ENCODE assay signal across 12 mouse cellular contexts in the genomic region with DNA sequence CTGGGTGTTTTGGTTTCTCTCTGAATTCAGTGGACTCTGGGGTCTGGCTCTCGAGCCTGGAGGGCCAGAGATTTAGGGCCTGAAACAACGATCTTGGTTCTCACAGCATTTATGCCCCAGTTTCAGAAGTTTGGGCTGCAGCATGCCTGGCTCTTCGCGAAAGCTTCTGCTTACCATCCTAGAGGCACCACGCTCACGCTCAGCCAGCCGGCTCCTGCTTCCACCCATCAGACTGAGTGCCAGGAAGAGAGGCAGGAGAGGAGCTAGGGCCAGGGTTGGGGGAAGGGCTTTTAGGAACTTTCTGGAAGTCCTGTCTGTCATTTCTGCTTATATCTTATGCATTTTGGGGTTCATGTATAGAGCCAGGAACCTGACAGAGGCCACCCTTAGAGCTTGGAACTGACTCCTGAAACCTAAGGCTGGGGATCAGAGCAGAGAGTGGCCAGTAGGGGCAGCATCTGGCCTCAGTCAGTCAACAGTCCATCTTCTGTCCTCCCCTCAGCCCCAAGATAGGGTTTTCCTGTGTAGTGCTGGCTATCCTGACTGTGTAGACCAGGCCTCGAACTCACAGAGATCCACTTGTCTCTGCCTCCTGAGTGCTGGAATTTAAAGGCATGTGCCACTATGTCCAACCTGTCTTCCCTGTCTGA.
DNase-seq lines count a peak whose midpoint lies in the region; ATAC-seq and TF ChIP-seq lines count a peak whose summit lies in the region.
"Had no signal": no experiment of that assay in that cellular context is flagged by ENCODE, and none has a peak within 500 bp of the region (broad histone marks: within the 10 kb centered on the region; RNA-seq: fewer than 3 reads in every experiment).

No protein-coding gene starts in this region.

- no peak for TF ChIP-seq EP300 in ES-Bruce4 (IDR thresholded peaks at IDR 0.05; ENCODE audit: insufficient read depth, low read depth, low read length)

- no peak for DNase-seq in forebrain, postnatal 0 days
- no peak for DNase-seq in forebrain, embryonic 10.5 days (ENCODE audit: extremely low spot score, low spot score)
- no peak for DNase-seq in liver, adult 2 months (ENCODE audit: extremely low read depth, low read depth, low spot score)
- DNase-seq in B cell, adult 2 months: no peak
- DNase-seq in gastrocnemius, postnatal 14 days: no peak
- DNase-seq: adrenal gland, postnatal 10 days; thymus, adult 18-20 months had no signal

- H3K27ac ChIP-seq in forebrain, postnatal 0 days (ENCODE audit: low read depth, low read length): no peak overlapping the region
- H3K27ac ChIP-seq in forebrain, embryonic 10.5 days: no peak overlapping the region
- H3K27ac ChIP-seq in liver, adult 2 months (replicated peaks; ENCODE audit: insufficient read depth, low read depth, low read length): no peak overlapping the region
- no peak overlapping the region for H3K27ac ChIP-seq in liver, embryonic 12.5 days
- H3K27ac ChIP-seq in ES-Bruce4 (ENCODE audit: insufficient read depth, low read length): no peak overlapping the region
- H3K27ac ChIP-seq: limb, embryonic 12.5 days had no signal

- H3K27me3 ChIP-seq in forebrain, postnatal 0 days (ENCODE audit: insufficient read depth, low read length): no peaks in the 10 kb centered on the region
- H3K27me3 ChIP-seq in forebrain, embryonic 10.5 days (ENCODE audit: poor library complexity, severe bottlenecking): peaks cover 44% of the 10 kb centered on the region
- H3K27me3 ChIP-seq in liver, adult 2 months (ENCODE audit: control insufficient read depth, insufficient read depth, low read length): peaks cover 10% of the 10 kb centered on the region
- H3K27me3 ChIP-seq in liver, embryonic 12.5 days (replicated peaks): peaks cover 63% of the 10 kb centered on the region
- H3K27me3 ChIP-seq in ES-Bruce4 (ENCODE audit: control insufficient read depth, insufficient read depth, low read length, poor library complexity, severe bottlenecking): no peaks in the 10 kb centered on the region

- no peak for ATAC-seq in forebrain, postnatal 0 days
- ATAC-seq in liver, embryonic 12.5 days: no peak
- ATAC-seq in megakaryocyte-erythroid progenitor cell, adult 5-6 weeks (replicated peaks; ENCODE audit: low FRiP score, low TSS enrichment, poor library complexity, severe bottlenecking): 0 out of 2 replicates have a peak, but pooled peaks have one; percentile 47

- H3K4me2 ChIP-seq in forebrain, postnatal 0 days (ENCODE audit: low read depth): no peak overlapping the region
- no peak overlapping the region for H3K4me2 ChIP-seq in liver, embryonic 12.5 days
- H3K4me2 ChIP-seq: limb, embryonic 12.5 days; midbrain, embryonic 11.5 days had no signal

- no peak overlapping the region for H3K9ac ChIP-seq in forebrain, postnatal 0 days
- no peak overlapping the region for H3K9ac ChIP-seq in liver, adult 2 months (ENCODE audit: low read depth, low read length)
- H3K9ac ChIP-seq in liver, embryonic 12.5 days: no peak overlapping the region
- H3K9ac ChIP-seq in ES-Bruce4 (ENCODE audit: low read depth, poor library complexity, severe bottlenecking): no peak overlapping the region
- H3K9ac ChIP-seq: limb, embryonic 12.5 days had no signal

- H3K79me2 ChIP-seq in liver, adult 2 months (ENCODE audit: control insufficient read depth, insufficient read depth, low read length): no peaks in the 10 kb centered on the region

- intact Hi-C loops in gastrocnemius, postnatal 14 days (cut with DNase I; ENCODE audit: low total_unique reads): no loop called here

- H3K4me3 ChIP-seq in forebrain, postnatal 0 days (ENCODE audit: low read depth, low read length): no peak overlapping the region
- H3K4me3 ChIP-seq in forebrain, embryonic 10.5 days: no peak overlapping the region
- H3K4me3 ChIP-seq in liver, adult 2 months (ENCODE audit: insufficient read depth, low read depth, low read length): no peak overlapping the region
- no peak overlapping the region for H3K4me3 ChIP-seq in liver, embryonic 12.5 days
- H3K4me3 ChIP-seq in ES-Bruce4 (ENCODE audit: low read depth, low read length): no peak overlapping the region
- H3K4me3 ChIP-seq: limb, embryonic 12.5 days had no signal

- no peaks in the 10 kb centered on the region for H3K4me1 ChIP-seq in forebrain, postnatal 0 days (ENCODE audit: insufficient read depth)
- H3K4me1 ChIP-seq in forebrain, embryonic 10.5 days: peaks cover 28% of the 10 kb centered on the region
- H3K4me1 ChIP-seq in liver, adult 2 months (ENCODE audit: control insufficient read depth, insufficient read depth, low read length): no peaks in the 10 kb centered on the region
- H3K4me1 ChIP-seq in liver, embryonic 12.5 days: peaks cover 14% of the 10 kb centered on the region
- no peaks in the 10 kb centered on the region for H3K4me1 ChIP-seq in ES-Bruce4 (ENCODE audit: control insufficient read depth, insufficient read depth, low read length)

- WGBS in forebrain, postnatal 0 days: 75% methylated on average over 8 of the region's 8 CpGs
- 82% methylated on average over 8 of the region's 8 CpGs for WGBS in forebrain, embryonic 10.5 days
- WGBS in liver, adult 2 months: 84% methylated on average over 8 of the region's 8 CpGs
- 66% methylated on average over 8 of the region's 8 CpGs for WGBS in liver, embryonic 12.5 days (ENCODE audit: insufficient replicate concordance)

- TF ChIP-seq CTCF in forebrain, postnatal 0 days (IDR thresholded peaks at IDR 0.05; ENCODE audit: low read depth): peak; percentile 39; the same call in 1 of the 2 replicates
- peak; percentile 37; the same call in 1 of the 2 replicates for TF ChIP-seq CTCF in liver, adult 2 months (IDR thresholded peaks at IDR 0.05; ENCODE audit: low read depth, low read length)
- peak; percentile 57 for TF ChIP-seq CTCF in ES-Bruce4 (IDR thresholded peaks at IDR 0.05; ENCODE audit: low read depth, low read length)

- no peak for TF ChIP-seq POLR2A in liver, adult 2 months (IDR thresholded peaks at IDR 0.05; ENCODE audit: extremely low read depth, insufficient read depth, low read length)
- no peak for TF ChIP-seq POLR2A in ES-Bruce4 (IDR thresholded peaks at IDR 0.05; ENCODE audit: insufficient read depth, low read length)

- no peaks in the 10 kb centered on the region for H3K36me3 ChIP-seq in forebrain, postnatal 0 days (ENCODE audit: insufficient read depth)
- H3K36me3 ChIP-seq in forebrain, embryonic 10.5 days (replicated peaks): no peaks in the 10 kb centered on the region
- no peaks in the 10 kb centered on the region for H3K36me3 ChIP-seq in liver, adult 2 months (ENCODE audit: control insufficient read depth, insufficient read depth, low read length)
- no peaks in the 10 kb centered on the region for H3K36me3 ChIP-seq in liver, embryonic 12.5 days
- no peaks in the 10 kb centered on the region for H3K36me3 ChIP-seq in ES-Bruce4 (ENCODE audit: control insufficient read depth, insufficient read depth, low read length, poor library complexity, severe bottlenecking)
- H3K36me3 ChIP-seq: limb, embryonic 12.5 days had no signal

- no peaks in the 10 kb centered on the region for H3K9me3 ChIP-seq in forebrain, postnatal 0 days (ENCODE audit: low read length)
- no peaks in the 10 kb centered on the region for H3K9me3 ChIP-seq in forebrain, embryonic 10.5 days
- H3K9me3 ChIP-seq in liver, embryonic 12.5 days (replicated peaks): no peaks in the 10 kb centered on the region
- no peaks in the 10 kb centered on the region for H3K9me3 ChIP-seq in ES-Bruce4 (replicated peaks; ENCODE audit: control insufficient read depth, insufficient read depth, low read length, poor library complexity, severe bottlenecking)
- H3K9me3 ChIP-seq: limb, embryonic 12.5 days had no signal
